Mouse (Mus musculus) liver, embryonic 16.5 days (tissue): Measurements from ENCODE around the gene Tmem269. TPM values are rescaled to one million over a fixed set of nuclear protein-coding genes. Genes with fewer than 3 reads are reported as not detected.

Experiments
- ATAC-seq: fragments of 200-750 bp; cut with Nextera tagmentation; 2 replicates; pipeline ENCODE4 v1.8.0; 2017; ENCODE audit warnings: low read depth, mild to moderate bottlenecking, moderate number of reproducible peaks, moderate library complexity
- H3K27ac ChIP-seq: fragments of 300-500 bp; sonication (generic); 2 replicates; pipeline ENCODE4 v1.5.1; 2014; ENCODE audit warnings: mild to moderate bottlenecking, low read length
- H3K27me3 ChIP-seq: fragments of 300-500 bp; sonication (generic); 2 replicates; pipeline ENCODE4 v1.6.1; 2014; ENCODE audit warnings: low read depth, low read length, mixed read lengths; ENCODE audit not compliant: control insufficient read depth, insufficient read depth
- H3K36me3 ChIP-seq: fragments of 300-500 bp; sonication (generic); 2 replicates; pipeline ENCODE4 v1.6.1; 2014; ENCODE audit warnings: mild to moderate bottlenecking; ENCODE audit not compliant: control insufficient read depth, insufficient read depth
- H3K4me1 ChIP-seq: fragments of 300-500 bp; sonication (generic); 2 replicates; pipeline ENCODE4 v1.6.1; 2014; ENCODE audit warnings: low read depth, low read length, mixed read lengths; ENCODE audit not compliant: control insufficient read depth
- H3K4me2 ChIP-seq: fragments of 300-500 bp; sonication (generic); 2 replicates; pipeline ENCODE4 v1.6.1; 2014; ENCODE audit warnings: low read depth, low read length, mixed read lengths
- H3K4me3 ChIP-seq: fragments of 300-500 bp; sonication (generic); 2 replicates; pipeline ENCODE4 v1.5.1; 2014; ENCODE audit warnings: low read depth, mild to moderate bottlenecking, low read length
- H3K9ac ChIP-seq: fragments of 300-500 bp; sonication (generic); 2 replicates; pipeline ENCODE4 v1.6.1; 2014; ENCODE audit warnings: low read depth, low read length
- H3K9me3 ChIP-seq: fragments of 300-500 bp; sonication (generic); replicated peaks from 2 replicates; pipeline ENCODE4 v1.6.1; 2016; ENCODE audit warnings: low read length; ENCODE audit not compliant: control insufficient read depth
- WGBS: fragments of 180-500 bp; shearing (Covaris S2); extraction: QIAGEN DNeasy Blood & Tissue Kit; methylation state at CpG from one replicate; pipeline ENCODE4 v1.1.7; 2014; ENCODE audit not compliant: insufficient replicate concordance; 5-methylcytosine and 5-hydroxymethylcytosine counted together
- polyA plus RNA-seq: library from polyadenylated mRNA; unstranded; fragments of >200 nt; fragmentation: Nextera tagmentation; extraction: Ambion mirVana; gene quantifications from 2 replicates; pipeline ENCODE4 v1.2.1, GENCODE M21; 2015

The Tmem269 gene
- polyA plus RNA-seq, 1 experiment from 2014 or later, result not detected

- no peaks in the 10 kb centered on the region for H3K9me3 ChIP-seq
- H3K4me2 ChIP-seq, result no peak overlapping the region
- no peak overlapping the region for H3K9ac ChIP-seq
- H3K4me3 ChIP-seq, result no peak overlapping the region
- no peak for ATAC-seq
- H3K27ac ChIP-seq, result no peak overlapping the region
- H3K27me3 ChIP-seq, result no peaks in the 10 kb centered on the region
- 73% methylated on average over 5 of the region's 5 CpGs for WGBS
- no peaks in the 10 kb centered on the region for H3K36me3 ChIP-seq
- no peaks in the 10 kb centered on the region for H3K4me1 ChIP-seq
Measured at GRCm38 (mm10) chr4:119157891-119158290, 60.1 kb downstream of the Tmem269 start.

GRCm38 (mm10) chr4:119157186-119157585 is 60.8 kb downstream of the Tmem269 start:
- Histone ChIP-seq H3K4me1 (no peaks in the 10 kb centered on the region), H3K4me2 (no peak overlapping the region), H3K27ac (no peak overlapping the region), H3K9ac (no peak overlapping the region), H3K27me3 (no peaks in the 10 kb centered on the region), H3K36me3 (no peaks in the 10 kb centered on the region), H3K4me3 (no peak overlapping the region), H3K9me3 (no peaks in the 10 kb centered on the region)
- no peak for ATAC-seq
- 11% methylated on average over 2 of the region's 2 CpGs for WGBS

Other genes with a start within 250 kb of the Tmem269 start
- 288 and 291 TPM in 2 replicates for gene Slc2a1, start 109.5 kb downstream of the Tmem269 start, polyA plus RNA-seq
- 2.0 and 2.1 TPM in 2 replicates for gene Zfp691, start 44.0 kb downstream of the Tmem269 start, polyA plus RNA-seq
- 359 and 361 TPM in 2 replicates for gene Ermap, start 28.2 kb downstream of the Tmem269 start, polyA plus RNA-seq
- 69.6 and 79.2 TPM in 2 replicates for gene Svbp, start 22.9 kb downstream of the Tmem269 start, polyA plus RNA-seq
- gene AU022252, start 14.5 kb upstream of the Tmem269 start, polyA plus RNA-seq, result 10.0 and 11.6 TPM in 2 replicates
- gene P3h1, start 14.7 kb upstream of the Tmem269 start, polyA plus RNA-seq, result 6.7 and 9.0 TPM in 2 replicates
- not detected in 2 replicates for gene Cldn19, start 37.2 kb upstream of the Tmem269 start, polyA plus RNA-seq
- 150 and 152 TPM in 2 replicates for gene Ybx1, start 76.4 kb upstream of the Tmem269 start, polyA plus RNA-seq
- gene Ppih, start 102.3 kb upstream of the Tmem269 start, polyA plus RNA-seq, result 37.7 and 45.8 TPM in 2 replicates
- gene Ccdc30, start 197.3 kb upstream of the Tmem269 start, polyA plus RNA-seq, result 0.99 and 1.0 TPM in 2 replicates
- gene Ppcs, start 204.2 kb upstream of the Tmem269 start, polyA plus RNA-seq, result 12.9 and 13.3 TPM in 2 replicates
- gene Zmynd12, start 204.6 kb upstream of the Tmem269 start, polyA plus RNA-seq, result 0.14 and 0.31 TPM in 2 replicates